Mouse (Mus musculus) spleen, adult 2 months (tissue): ENCODE measurements around the gene Prkaca.

ENCODE experiments used
- CTCF ChIP-seq: fragments of 200-500 bp; IDR thresholded peaks from 2 replicates; pipeline ENCODE4 v1.5.1; 2011; ENCODE audit warnings: mild to moderate bottlenecking, inconsistent platforms; ENCODE audit not compliant: insufficient read depth, insufficient read length, insufficient replicate concordance; ENCODE audit errors: extremely low read depth
- POLR2A ChIP-seq: fragments of 200-500 bp; IDR thresholded peaks from 2 replicates; pipeline ENCODE4 v1.6.1; 2011; ENCODE audit warnings: low read depth, low read length, inconsistent platforms

DNA sequence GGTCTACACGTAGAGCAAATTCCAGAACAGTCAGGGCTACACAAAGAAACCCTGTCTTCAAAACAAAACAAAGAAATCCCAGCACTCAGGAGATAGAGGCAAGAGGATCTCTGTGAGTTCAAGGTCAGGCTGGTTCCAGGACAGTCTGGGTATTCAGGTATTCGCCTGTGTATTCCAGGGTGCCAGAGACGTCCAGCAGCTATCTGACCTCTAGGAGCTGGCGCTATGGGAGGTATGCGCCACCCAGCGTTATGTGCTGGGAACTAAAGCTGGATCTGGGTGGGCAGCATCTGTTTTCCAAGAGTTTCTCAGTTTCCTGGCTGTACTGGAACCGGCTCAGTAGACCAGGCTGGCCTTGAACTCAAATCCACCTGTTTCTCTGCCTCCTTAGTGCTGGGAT lies 35.6 kb downstream of the Prkaca start:
- no peak for TF ChIP-seq CTCF
- no peak for TF ChIP-seq POLR2A
